Mouse (Mus musculus) left cerebral cortex, adult 6 months (tissue): ENCODE data around the gene Gm15446. TPM values are rescaled to one million over a fixed set of nuclear protein-coding genes. Genes with fewer than 3 reads are reported as not detected.

Experiments
- long read RNA-seq, 2 experiments: library from polyadenylated mRNA; unstranded; transcript quantifications; one replicate each; pipeline ENCODE4 v2.0.0; 2019 to 2020
- polyA plus RNA-seq: library from polyadenylated mRNA; unstranded; fragments of <200 nt; fragmentation: Nextera tagmentation; gene quantifications from 2 replicates; pipeline ENCODE4 v1.2.3, GENCODE M21; 2021

Gm15446 gene
- 11.3 and 12.5 TPM in 2 replicates for polyA plus RNA-seq
- long read RNA-seq, experiment 1, transcript Gm15446-201 (4 exons, 2,417 nt): major isoform, 17 of 101 reads
- long read RNA-seq, experiment 1, partial matches to known transcripts: 3 of 101 reads
- long read RNA-seq, experiment 1, other reads (novel, unspliced or antisense): 81 of 101 reads
- long read RNA-seq, experiment 2, partial matches to known transcripts: 1 of 14 reads
- long read RNA-seq, experiment 2, other reads (novel, unspliced or antisense): 11 of 14 reads

DNA sequence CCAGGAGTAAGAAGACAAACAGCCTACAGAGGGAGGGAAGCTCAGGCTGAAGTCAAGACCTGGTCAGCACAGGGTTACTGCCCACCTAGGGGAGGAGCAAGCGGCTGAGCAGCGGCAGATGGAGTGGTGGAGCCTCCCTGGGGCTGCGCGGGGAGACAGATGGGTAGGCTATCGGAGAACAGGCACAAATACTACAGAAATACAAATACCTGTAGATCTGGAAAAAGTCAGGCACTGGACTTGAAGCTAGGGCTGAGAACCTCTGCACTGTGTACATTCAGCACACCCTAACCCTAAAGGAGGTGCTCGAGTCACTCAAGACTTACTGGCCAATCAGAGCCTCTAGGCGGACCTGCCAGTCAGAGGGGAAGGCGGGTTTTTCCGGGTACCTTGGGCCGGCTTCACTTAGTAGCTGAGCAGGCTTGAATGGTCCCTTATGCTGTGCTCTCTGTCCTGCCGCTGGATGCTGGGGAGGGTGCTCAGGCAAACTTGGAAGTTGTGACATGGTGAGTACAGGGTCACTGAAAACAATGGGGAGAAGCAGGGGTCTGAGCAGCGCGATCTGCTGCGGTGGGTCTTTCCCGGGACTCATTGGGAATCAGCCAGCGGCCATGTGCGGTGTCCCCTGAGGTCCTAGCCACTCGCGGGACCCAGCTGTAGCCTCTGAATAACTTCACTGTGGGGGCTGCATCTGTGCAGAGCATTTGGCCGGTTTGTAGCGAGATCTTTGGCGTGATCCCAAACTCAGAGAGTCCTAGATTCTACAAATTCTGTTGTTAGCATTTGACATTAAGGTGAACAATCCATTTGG lies at the start of gene Gm15446:
Gene Gm15446, plus strand, starts transcription at position 140 of the 811 bp plus-strand sequence.

Other genes with a start within 250 kb of the Gm15446 start
- gene 5430403G16Rik, start 232.4 kb upstream of the Gm15446 start, polyA plus RNA-seq: 0.65 and 0.99 TPM in 2 replicates
- 2.2 and 3.6 TPM in 2 replicates for gene 4930522L14Rik, start 171.5 kb upstream of the Gm15446 start, polyA plus RNA-seq
- gene Zfp932, start 73.1 kb downstream of the Gm15446 start, polyA plus RNA-seq: 18.1 and 24.1 TPM in 2 replicates
- 3.1 and 4.0 TPM in 2 replicates for gene Gm17655, start 149.1 kb downstream of the Gm15446 start, polyA plus RNA-seq
- gene Gm35315, start 171.0 kb downstream of the Gm15446 start, polyA plus RNA-seq: 0.24 and 0.43 TPM in 2 replicates
- 7.2 and 8.5 TPM in 2 replicates for gene Plcxd1, start 176.6 kb downstream of the Gm15446 start, polyA plus RNA-seq
- 43.4 and 56.9 TPM in 2 replicates for gene Gtpbp6, start 184.8 kb downstream of the Gm15446 start, polyA plus RNA-seq
- 4.1 and 8.1 TPM in 2 replicates for gene Zfp605, start 186.7 kb downstream of the Gm15446 start, polyA plus RNA-seq
- gene Chfr, start 212.4 kb downstream of the Gm15446 start, polyA plus RNA-seq: 11.8 and 17.7 TPM in 2 replicates